ENCODE assay signal across 7 mouse cellular contexts in the genomic region with DNA sequence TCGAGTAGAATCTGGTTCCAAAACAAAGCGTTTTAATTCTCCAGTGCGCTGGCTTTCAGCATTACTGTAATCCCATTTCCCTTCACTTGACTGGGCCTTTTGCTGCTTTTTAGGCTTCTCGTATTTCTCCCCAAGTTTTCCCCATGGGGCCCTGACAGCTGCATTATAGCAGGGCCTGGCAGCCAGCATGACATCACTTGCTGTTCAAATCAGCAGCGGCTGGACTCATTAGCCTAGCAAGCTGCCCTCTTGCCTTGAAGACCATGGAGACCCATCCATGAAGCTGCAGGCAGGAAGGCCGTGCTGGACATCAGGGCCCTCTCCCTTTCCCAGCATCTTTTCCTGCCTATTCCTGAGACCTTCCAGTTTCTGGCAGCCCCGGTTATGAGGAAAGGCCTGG.
DNase-seq lines count a peak whose midpoint lies in the region; ATAC-seq and TF ChIP-seq lines count a peak whose summit lies in the region.

No protein-coding gene starts in this region.

- H3K9ac ChIP-seq in midbrain, embryonic 15.5 days = no peak overlapping the region
- H3K9ac ChIP-seq in forebrain, embryonic 13.5 days = no peak overlapping the region; the same call in 1 of the 2 replicates
- H3K9ac ChIP-seq in intestine, embryonic 16.5 days (ENCODE audit: low read depth, low read length) = no peak overlapping the region

- H3K4me2 ChIP-seq in midbrain, embryonic 15.5 days = no peak overlapping the region
- H3K4me2 ChIP-seq in forebrain, embryonic 13.5 days = peak overlapping the region; percentile 24
- H3K4me2 ChIP-seq in intestine, embryonic 16.5 days (ENCODE audit: low read depth, low read length) = no peak overlapping the region

- H3K36me3 ChIP-seq in midbrain, embryonic 10.5 days = no peaks in the 10 kb centered on the region
- H3K36me3 ChIP-seq in midbrain, embryonic 15.5 days (replicated peaks) = no peaks in the 10 kb centered on the region
- H3K36me3 ChIP-seq in forebrain, embryonic 13.5 days (ENCODE audit: poor library complexity, severe bottlenecking) = no peaks in the 10 kb centered on the region
- no peaks in the 10 kb centered on the region for H3K36me3 ChIP-seq in intestine, embryonic 16.5 days (ENCODE audit: control insufficient read depth, insufficient read depth, low read length)

- peak; percentile 54 for DNase-seq in midbrain, embryonic 10.5 days (ENCODE audit: low spot score)
- peak; percentile 7 for DNase-seq in ovary, postnatal 14 days (ENCODE audit: low spot score)
- DNase-seq in left cerebral cortex, adult 2 months (ENCODE audit: extremely low spot score in 1 of 2, low spot score in 2 of 2) = no peak
- DNase-seq in right cerebral cortex, postnatal 10 days (ENCODE audit: low spot score in 2 of 2) = no peak

- no peak for ATAC-seq in midbrain, embryonic 15.5 days (replicated peaks)
- peak; percentile 73 for ATAC-seq in forebrain, embryonic 13.5 days
- ATAC-seq in intestine, embryonic 16.5 days = 0 out of 2 replicates have a peak, but pooled peaks have one; percentile 50

- no peak for TF ChIP-seq CTCF in left cerebral cortex, adult 2 months (IDR thresholded peaks at IDR 0.05)

- H3K27me3 ChIP-seq in midbrain, embryonic 10.5 days (ENCODE audit: low read depth, poor library complexity, severe bottlenecking) = peaks cover 6% of the 10 kb centered on the region; the same call in 1 of the 2 replicates
- H3K27me3 ChIP-seq in midbrain, embryonic 15.5 days (replicated peaks) = no peaks in the 10 kb centered on the region; the same call in 1 of the 2 replicates
- H3K27me3 ChIP-seq in forebrain, embryonic 13.5 days = no peaks in the 10 kb centered on the region
- no peaks in the 10 kb centered on the region for H3K27me3 ChIP-seq in intestine, embryonic 16.5 days (replicated peaks; ENCODE audit: control insufficient read depth, insufficient read depth, low read length)

- H3K27ac ChIP-seq in midbrain, embryonic 10.5 days (replicated peaks) = peak overlapping the region; percentile 76
- H3K27ac ChIP-seq in midbrain, embryonic 15.5 days = no peak overlapping the region
- H3K27ac ChIP-seq in forebrain, embryonic 13.5 days = peak overlapping the region; percentile 94
- peak overlapping the region; percentile 35; the same call in 1 of the 2 replicates for H3K27ac ChIP-seq in intestine, embryonic 16.5 days (ENCODE audit: low read length)
- H3K27ac ChIP-seq in left cerebral cortex, adult 2 months = no peak overlapping the region

- peaks cover 44% of the 10 kb centered on the region for H3K4me1 ChIP-seq in midbrain, embryonic 10.5 days
- peaks cover 12% of the 10 kb centered on the region for H3K4me1 ChIP-seq in midbrain, embryonic 15.5 days
- H3K4me1 ChIP-seq in forebrain, embryonic 13.5 days = peaks cover 59% of the 10 kb centered on the region
- H3K4me1 ChIP-seq in intestine, embryonic 16.5 days (ENCODE audit: control insufficient read depth, insufficient read depth, low read length) = 0 out of 2 replicates have a peak, but pooled peaks cover 3% of the 10 kb centered on the region

- WGBS in midbrain, embryonic 10.5 days = 29% methylated on average over 7 of the region's 7 CpGs
- WGBS in midbrain, embryonic 15.5 days = 21% methylated on average over 7 of the region's 7 CpGs
- WGBS in forebrain, embryonic 13.5 days = 6% methylated on average over 7 of the region's 7 CpGs
- 45% methylated on average over 7 of the region's 7 CpGs for WGBS in intestine, embryonic 16.5 days

- H3K4me3 ChIP-seq in midbrain, embryonic 10.5 days = no peak overlapping the region
- H3K4me3 ChIP-seq in midbrain, embryonic 15.5 days = no peak overlapping the region
- no peak overlapping the region for H3K4me3 ChIP-seq in forebrain, embryonic 13.5 days
- no peak overlapping the region for H3K4me3 ChIP-seq in intestine, embryonic 16.5 days (ENCODE audit: low read length)
- no peak overlapping the region for H3K4me3 ChIP-seq in left cerebral cortex, adult 2 months

- intact Hi-C loops in left cerebral cortex, adult 2 months (cut with DNase I) = no loop called here

- H3K9me3 ChIP-seq in midbrain, embryonic 10.5 days (replicated peaks) = no peaks in the 10 kb centered on the region
- H3K9me3 ChIP-seq in midbrain, embryonic 15.5 days = no peaks in the 10 kb centered on the region
- H3K9me3 ChIP-seq in forebrain, embryonic 13.5 days (replicated peaks) = no peaks in the 10 kb centered on the region
- H3K9me3 ChIP-seq in intestine, embryonic 16.5 days (ENCODE audit: control insufficient read depth, low read length) = no peaks in the 10 kb centered on the region

Comparison
In these comparisons a context has a peak if more than half of its experiments do, and no peak if none do; other contexts are left out.
1. H3K27ac ChIP-seq: peak in midbrain, embryonic 10.5 days (single experiment), forebrain, embryonic 13.5 days (single experiment) and intestine, embryonic 16.5 days (single experiment); none in midbrain, embryonic 15.5 days (single experiment) and left cerebral cortex, adult 2 months (single experiment).
2. DNase-seq: peak in midbrain, embryonic 10.5 days (single experiment) and ovary, postnatal 14 days (single experiment); none in left cerebral cortex, adult 2 months (0 of 2) and right cerebral cortex, postnatal 10 days (0 of 2).